Mouse (Mus musculus): ENCODE measurements at regions not wholly inside any gene's neighbourhood (a gene's known extent, or its start where the extent isn't known, plus 50 kb on each side); places are given as distances from the start of the nearest gene placed in this dataset.
"Not testable (repeated sequence)": the region's sequence is repeated elsewhere in the genome, so short reads cannot be mapped to it uniquely, and the experiment has no call there.

- Histone ChIP-seq H3K4me3 (replicated peaks; ENCODE audit: low read length) (no peak overlapping the region), H3K4me1 (replicated peaks; ENCODE audit: control insufficient read depth, insufficient read depth, low read length) (peaks cover 19% of the 10 kb centered on the region), H3K9ac (no peak overlapping the region), H3K9me3 (ENCODE audit: control insufficient read depth, low read length) (no peaks in the 10 kb centered on the region), H3K27me3 (ENCODE audit: control insufficient read depth, insufficient read depth, low read length) (no peaks in the 10 kb centered on the region), H3K4me2 (replicated peaks) (no peak overlapping the region), H3K27ac (no peak overlapping the region), H3K36me3 (replicated peaks; ENCODE audit: control insufficient read depth, insufficient read depth) (no peaks in the 10 kb centered on the region)
- DNase-seq (ENCODE audit: low spot score) (no peak), ATAC-seq (ENCODE audit: low FRiP score) (no peak)
- WGBS, result 36% methylated on average over 5 of the region's 5 CpGs
Measured at GRCm38 (mm10) chr13:46023630-46024041, 58.8 kb upstream of the Atxn1 start.

GRCm38 (mm10) chr13:46023187-46023586 is 58.4 kb upstream of the Atxn1 start:
- Histone ChIP-seq H3K27ac (no peak overlapping the region), H3K4me2 (replicated peaks) (no peak overlapping the region), H3K27me3 (ENCODE audit: control insufficient read depth, insufficient read depth, low read length) (no peaks in the 10 kb centered on the region), H3K4me3 (replicated peaks; ENCODE audit: low read length) (no peak overlapping the region), H3K9me3 (ENCODE audit: control insufficient read depth, low read length) (no peaks in the 10 kb centered on the region), H3K9ac (no peak overlapping the region), H3K36me3 (replicated peaks; ENCODE audit: control insufficient read depth, insufficient read depth) (no peaks in the 10 kb centered on the region), H3K4me1 (replicated peaks; ENCODE audit: control insufficient read depth, insufficient read depth, low read length) (peaks cover 19% of the 10 kb centered on the region)
- ATAC-seq (ENCODE audit: low FRiP score) (no peak), DNase-seq (ENCODE audit: low spot score) (no peak)
- 31% methylated on average over 5 of the region's 5 CpGs for WGBS

- DNase-seq (ENCODE audit: low spot score) (no peak), ATAC-seq (ENCODE audit: low FRiP score) (no peak)
- no peak overlapping the region for H3K27ac ChIP-seq
- no peaks in the 10 kb centered on the region for H3K36me3 ChIP-seq (replicated peaks; ENCODE audit: control insufficient read depth, insufficient read depth)
- WGBS, result 95% methylated on average over 6 of the region's 6 CpGs
- no peak overlapping the region for H3K9ac ChIP-seq
- H3K4me1 ChIP-seq (replicated peaks; ENCODE audit: control insufficient read depth, insufficient read depth, low read length), result peaks cover 19% of the 10 kb centered on the region
- H3K4me2 ChIP-seq (replicated peaks), result no peak overlapping the region
- H3K9me3 ChIP-seq (ENCODE audit: control insufficient read depth, low read length), result no peaks in the 10 kb centered on the region
- H3K4me3 ChIP-seq (replicated peaks; ENCODE audit: low read length), result no peak overlapping the region
- no peaks in the 10 kb centered on the region for H3K27me3 ChIP-seq (ENCODE audit: control insufficient read depth, insufficient read depth, low read length)
Measured at GRCm38 (mm10) chr13:46020945-46021835, 56.4 kb upstream of the Atxn1 start.

- H3K27ac ChIP-seq, result no peak overlapping the region
- no peak overlapping the region for H3K4me3 ChIP-seq (replicated peaks; ENCODE audit: low read length)
- H3K36me3 ChIP-seq (replicated peaks; ENCODE audit: control insufficient read depth, insufficient read depth), result no peaks in the 10 kb centered on the region
- H3K4me1 ChIP-seq (replicated peaks; ENCODE audit: control insufficient read depth, insufficient read depth, low read length), result peaks cover 19% of the 10 kb centered on the region
- no peak overlapping the region for H3K9ac ChIP-seq
- ATAC-seq (ENCODE audit: low FRiP score), result no peak
- H3K27me3 ChIP-seq (ENCODE audit: control insufficient read depth, insufficient read depth, low read length), result no peaks in the 10 kb centered on the region
- H3K4me2 ChIP-seq (replicated peaks), result no peak overlapping the region
- DNase-seq (ENCODE audit: low spot score), result no peak
- WGBS, result 32% methylated on average over 9 of the region's 9 CpGs
- no peaks in the 10 kb centered on the region for H3K9me3 ChIP-seq (ENCODE audit: control insufficient read depth, low read length)
Measured at GRCm38 (mm10) chr13:46019431-46020166, 54.8 kb upstream of the Atxn1 start.

GRCm38 (mm10) chr13:46018903-46019430 is 54.2 kb upstream of the Atxn1 start:
- no peak overlapping the region for H3K9ac ChIP-seq
- no peaks in the 10 kb centered on the region for H3K36me3 ChIP-seq (replicated peaks; ENCODE audit: control insufficient read depth, insufficient read depth)
- H3K27ac ChIP-seq, result no peak overlapping the region
- no peak overlapping the region for H3K4me3 ChIP-seq (replicated peaks; ENCODE audit: low read length)
- no peak for ATAC-seq (ENCODE audit: low FRiP score)
- H3K4me2 ChIP-seq (replicated peaks), result no peak overlapping the region
- peaks cover 15% of the 10 kb centered on the region for H3K4me1 ChIP-seq (replicated peaks; ENCODE audit: control insufficient read depth, insufficient read depth, low read length)
- DNase-seq (ENCODE audit: low spot score), result no peak
- H3K27me3 ChIP-seq (ENCODE audit: control insufficient read depth, insufficient read depth, low read length), result no peaks in the 10 kb centered on the region
- 78% methylated on average over 13 of the region's 13 CpGs for WGBS
- H3K9me3 ChIP-seq (ENCODE audit: control insufficient read depth, low read length), result no peaks in the 10 kb centered on the region

- no peak overlapping the region for H3K4me2 ChIP-seq (replicated peaks)
- peaks cover 3% of the 10 kb centered on the region for H3K4me1 ChIP-seq (replicated peaks; ENCODE audit: control insufficient read depth, insufficient read depth, low read length)
- no peaks in the 10 kb centered on the region for H3K9me3 ChIP-seq (ENCODE audit: control insufficient read depth, low read length)
- no peak overlapping the region for H3K4me3 ChIP-seq (replicated peaks; ENCODE audit: low read length)
- H3K27me3 ChIP-seq (ENCODE audit: control insufficient read depth, insufficient read depth, low read length), result no peaks in the 10 kb centered on the region
- no peak overlapping the region for H3K27ac ChIP-seq
- H3K36me3 ChIP-seq (replicated peaks; ENCODE audit: control insufficient read depth, insufficient read depth), result no peaks in the 10 kb centered on the region
- WGBS, result 95% methylated on average over 5 of the region's 5 CpGs
- no peak overlapping the region for H3K9ac ChIP-seq
- ATAC-seq (ENCODE audit: low FRiP score) (no peak), DNase-seq (ENCODE audit: low spot score) (no peak)
Measured at GRCm38 (mm10) chr13:46017742-46018141, 52.9 kb upstream of the Atxn1 start.

- not testable (repeated sequence) for ATAC-seq (ENCODE audit: low FRiP score); H3K4me1 ChIP-seq (replicated peaks; ENCODE audit: control insufficient read depth, insufficient read depth, low read length); H3K9me3 ChIP-seq (ENCODE audit: control insufficient read depth, low read length); H3K4me3 ChIP-seq (replicated peaks; ENCODE audit: low read length); DNase-seq (ENCODE audit: low spot score); H3K27me3 ChIP-seq (ENCODE audit: control insufficient read depth, insufficient read depth, low read length); H3K27ac ChIP-seq; H3K4me2 ChIP-seq (replicated peaks); H3K36me3 ChIP-seq (replicated peaks; ENCODE audit: control insufficient read depth, insufficient read depth); H3K9ac ChIP-seq
- 78% methylated on average over 2 of the region's 2 CpGs for WGBS
Measured at GRCm38 (mm10) chr13:46017011-46017410, 52.2 kb upstream of the Atxn1 start.

GRCm38 (mm10) chr13:46015231-46015630 is 50.4 kb upstream of the Atxn1 start:
- Histone ChIP-seq H3K27me3 (ENCODE audit: control insufficient read depth, insufficient read depth, low read length) (no peaks in the 10 kb centered on the region), H3K9ac (no peak overlapping the region), H3K4me1 (replicated peaks; ENCODE audit: control insufficient read depth, insufficient read depth, low read length) (no peaks in the 10 kb centered on the region), H3K9me3 (ENCODE audit: control insufficient read depth, low read length) (no peaks in the 10 kb centered on the region), H3K27ac (no peak overlapping the region), H3K4me3 (replicated peaks; ENCODE audit: low read length) (no peak overlapping the region), H3K4me2 (replicated peaks) (no peak overlapping the region), H3K36me3 (replicated peaks; ENCODE audit: control insufficient read depth, insufficient read depth) (no peaks in the 10 kb centered on the region)
- 89% methylated on average over 7 of the region's 7 CpGs for WGBS
- ATAC-seq (ENCODE audit: low FRiP score) (no peak), DNase-seq (ENCODE audit: low spot score) (no peak)

- no peak for DNase-seq (ENCODE audit: low spot score)
- H3K27ac ChIP-seq, result no peak overlapping the region
- no peaks in the 10 kb centered on the region for H3K36me3 ChIP-seq (replicated peaks; ENCODE audit: control insufficient read depth, insufficient read depth)
- no peak overlapping the region for H3K4me2 ChIP-seq (replicated peaks)
- no peak for ATAC-seq (ENCODE audit: low FRiP score)
- no peaks in the 10 kb centered on the region for H3K27me3 ChIP-seq (ENCODE audit: control insufficient read depth, insufficient read depth, low read length)
- no peaks in the 10 kb centered on the region for H3K9me3 ChIP-seq (ENCODE audit: control insufficient read depth, low read length)
- no peak overlapping the region for H3K4me3 ChIP-seq (replicated peaks; ENCODE audit: low read length)
- 77% methylated on average over 2 of the region's 2 CpGs for WGBS
- no peak overlapping the region for H3K9ac ChIP-seq
- no peaks in the 10 kb centered on the region for H3K4me1 ChIP-seq (replicated peaks; ENCODE audit: control insufficient read depth, insufficient read depth, low read length)
Measured at GRCm38 (mm10) chr13:46014637-46015036, 49.8 kb upstream of the Atxn1 start.
